Mouse (Mus musculus): ENCODE data around the gene Gpld1.

GRCm38 (mm10) chr13:24977820-24978342 is 34.9 kb downstream of the Gpld1 start:
- no peak for TF ChIP-seq CTCF (IDR thresholded peaks at IDR 0.05; ENCODE audit: low read depth)
- TF ChIP-seq EP300 (IDR thresholded peaks at IDR 0.05; ENCODE audit: low read depth) = peak; percentile 61; the same call in 1 of the 2 replicates

All from liver, postnatal 0 days (tissue).